Mouse (Mus musculus) spleen, adult 2 months (tissue): Measurements from ENCODE around the gene Scn3b.

Experiments
- CTCF ChIP-seq: fragments of 200-500 bp; IDR thresholded peaks from 2 replicates; pipeline ENCODE4 v1.5.1; 2011; ENCODE audit warnings: mild to moderate bottlenecking, inconsistent platforms; ENCODE audit not compliant: insufficient read depth, insufficient read length, insufficient replicate concordance; ENCODE audit errors: extremely low read depth
- POLR2A ChIP-seq: fragments of 200-500 bp; IDR thresholded peaks from 2 replicates; pipeline ENCODE4 v1.6.1; 2011; ENCODE audit warnings: low read depth, low read length, inconsistent platforms

- TF ChIP-seq CTCF, result no peak
- TF ChIP-seq POLR2A, result no peak
Observed at GRCm38 (mm10) chr9:40320405-40320804, 51.4 kb downstream of the Scn3b start.
